Mouse (Mus musculus) stomach, embryonic 15.5 days (tissue): ENCODE data around the gene Foxo4. TPM values are rescaled to one million over a fixed set of nuclear protein-coding genes. Genes with fewer than 3 reads are reported as not detected.

Experiments
- ATAC-seq: fragments of 200-750 bp; cut with Nextera tagmentation; 2 replicates; pipeline ENCODE4 v1.8.0; 2017; ENCODE audit warnings: low read depth, moderate number of reproducible peaks, moderate TSS enrichment; ENCODE audit not compliant: insufficient read depth, low FRiP score
- H3K27ac ChIP-seq: fragments of 300-500 bp; sonication (generic); 2 replicates; pipeline ENCODE4 v1.5.1; 2015; ENCODE audit warnings: mild to moderate bottlenecking, inconsistent platforms
- H3K27me3 ChIP-seq: fragments of 300-500 bp; sonication (generic); replicated peaks from 2 replicates; pipeline ENCODE4 v1.6.1; 2015; ENCODE audit warnings: inconsistent platforms
- H3K36me3 ChIP-seq: fragments of 300-500 bp; sonication (generic); 2 replicates; pipeline ENCODE4 v1.6.1; 2015; ENCODE audit warnings: inconsistent platforms
- H3K4me1 ChIP-seq: fragments of 300-500 bp; sonication (generic); 2 replicates; pipeline ENCODE4 v1.6.1; 2015; ENCODE audit warnings: inconsistent platforms
- H3K4me2 ChIP-seq: fragments of 300-500 bp; sonication (generic); 2 replicates; pipeline ENCODE4 v1.6.1; 2015; ENCODE audit warnings: mild to moderate bottlenecking, inconsistent platforms
- H3K4me3 ChIP-seq: fragments of 300-500 bp; sonication (generic); replicated peaks from 2 replicates; pipeline ENCODE4 v1.5.1; 2015; ENCODE audit warnings: inconsistent platforms
- H3K9ac ChIP-seq: fragments of 300-500 bp; sonication (generic); 2 replicates; pipeline ENCODE4 v1.6.1; 2015; ENCODE audit warnings: inconsistent platforms
- H3K9me3 ChIP-seq: fragments of 300-500 bp; sonication (generic); 2 replicates; pipeline ENCODE4 v1.6.1; 2016; ENCODE audit warnings: inconsistent platforms
- WGBS: fragments of 180-500 bp; shearing (Covaris S2); methylation state at CpG from one replicate; pipeline ENCODE4 v1.1.7; 2015; 5-methylcytosine and 5-hydroxymethylcytosine counted together
- polyA plus RNA-seq: library from polyadenylated mRNA; unstranded; fragments of >200 nt; fragmentation: Nextera tagmentation; extraction: Ambion mirVana; gene quantifications from 2 replicates; pipeline ENCODE4 v1.2.1, GENCODE M21; 2015

The Foxo4 gene
- 2.1 TPM in 2 replicates for polyA plus RNA-seq

- peak within 1 kb of the TSS; percentile 71 for H3K4me2 ChIP-seq
- H3K36me3 ChIP-seq, result no peaks in the 10 kb centered on the region
- no peaks in the 10 kb centered on the region for H3K4me1 ChIP-seq
- H3K27ac ChIP-seq, result peak within 1 kb of the TSS; percentile 63
- peak within 1 kb of the TSS; percentile 48 for H3K9ac ChIP-seq
- H3K27me3 ChIP-seq, result no peaks in the 10 kb centered on the region
- peak; percentile 94 for ATAC-seq
- peak within 1 kb of the TSS; percentile 54 for H3K4me3 ChIP-seq
- 17% methylated on average over 47 of the region's 47 CpGs for WGBS
- H3K9me3 ChIP-seq, result no peaks in the 10 kb centered on the region
These were observed at the start of gene Foxo4 for GRCm38 (mm10) chrX:101253952-101254729. Foxo4 (plus strand) TSS chrX:101254528.

DNA sequence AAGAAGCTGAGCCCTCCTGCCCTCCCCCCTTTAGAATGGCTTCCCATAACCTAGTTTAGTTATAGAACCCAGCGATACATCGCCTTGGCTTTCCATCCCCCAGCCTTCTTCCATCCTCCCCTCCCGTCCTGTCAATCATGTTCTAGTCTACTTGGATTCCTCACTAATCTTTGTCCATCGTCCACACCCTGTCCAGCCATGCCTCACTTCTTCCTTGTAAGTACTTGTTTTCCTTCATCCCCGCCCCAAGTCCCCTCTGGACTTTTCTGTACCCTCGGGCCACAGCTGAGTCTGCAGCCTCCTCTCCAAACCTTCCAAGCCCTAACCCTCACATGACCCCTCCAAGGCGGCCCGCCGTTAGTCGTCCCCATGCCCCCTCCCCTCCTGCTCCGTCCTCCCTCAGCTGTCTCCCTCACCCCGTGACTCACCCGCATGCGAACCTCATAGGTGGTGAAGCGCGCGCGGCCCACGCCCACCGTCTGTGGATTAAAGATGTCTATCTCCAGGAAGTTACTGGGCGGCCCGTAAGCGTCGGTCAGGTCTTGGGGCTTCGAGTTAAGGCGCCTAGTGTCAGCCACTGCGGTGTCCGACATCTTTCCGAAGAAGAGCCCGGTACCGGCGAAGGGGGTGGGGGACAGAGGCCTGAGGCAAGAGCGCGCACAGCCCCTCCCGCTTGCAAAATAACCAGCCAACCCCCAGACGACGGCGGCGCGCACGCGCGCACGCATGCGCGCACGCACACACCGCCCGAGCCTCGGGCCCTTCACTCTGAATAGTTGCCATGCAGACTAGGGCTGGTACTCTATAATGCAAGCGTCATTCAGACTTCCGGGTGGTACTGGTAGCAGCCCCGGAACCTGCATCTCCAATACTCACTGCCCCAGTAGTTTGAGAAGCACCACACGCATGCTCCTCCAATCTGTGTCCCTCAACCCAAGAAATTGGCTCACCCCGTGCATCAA lies 32.2 kb upstream of the Foxo4 start, which contains the start of gene Snx12:
Snx12 (minus strand) TSS at position 730 of the 962 bp plus-strand sequence.
- no peaks in the 10 kb centered on the region for H3K27me3 ChIP-seq
- ATAC-seq, result peak; percentile 93

DNA sequence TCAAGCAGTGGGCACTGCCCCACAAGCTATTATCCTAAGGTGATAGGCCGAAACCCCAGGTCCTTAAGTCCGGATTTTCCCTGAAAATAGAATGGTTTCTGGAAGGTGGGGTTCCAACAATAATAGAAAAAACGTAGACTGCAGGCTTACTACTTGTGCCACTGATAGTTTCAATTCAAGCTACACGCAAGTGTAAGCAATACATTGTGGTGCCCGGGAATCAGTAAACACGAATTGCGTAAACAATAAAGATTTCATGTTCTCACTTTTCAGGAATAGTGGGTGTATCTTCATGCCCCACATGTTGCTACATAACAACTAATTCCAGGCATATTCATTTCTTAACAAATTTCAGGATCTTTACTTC lies 31.5 kb upstream of the Foxo4 start:
- H3K9ac ChIP-seq, result no peak overlapping the region
- ATAC-seq, result no peak
- H3K4me3 ChIP-seq, result peak overlapping the region; percentile 54

More for the DNA sequence above, 32.2 kb upstream of the Foxo4 start, which contains the start of gene Snx12:
- Histone ChIP-seq H3K4me3 (peak within 1 kb of the TSS; percentile 54), H3K4me1 (no peaks in the 10 kb centered on the region), H3K9me3 (no peaks in the 10 kb centered on the region), H3K9ac (peak within 1 kb of the TSS; percentile 34; the same call in 1 of the 2 replicates), H3K4me2 (peak within 1 kb of the TSS; percentile 51), H3K36me3 (no peaks in the 10 kb centered on the region), H3K27ac (peak within 1 kb of the TSS; percentile 77)
- 21% methylated on average over 55 of the region's 55 CpGs for WGBS

GRCm38 (mm10) chrX:101245011-101245410 lies 9.3 kb upstream of the Foxo4 start:
- no peaks in the 10 kb centered on the region; the same call in 1 of the 2 replicates for H3K27me3 ChIP-seq
- no peak for ATAC-seq
- H3K27ac ChIP-seq, result no peak overlapping the region
- no peaks in the 10 kb centered on the region for H3K4me1 ChIP-seq
- 13% methylated on average over 1 of the region's 1 CpGs for WGBS
- no peaks in the 10 kb centered on the region for H3K9me3 ChIP-seq
- no peaks in the 10 kb centered on the region for H3K36me3 ChIP-seq
- no peak overlapping the region for H3K4me2 ChIP-seq
- no peak overlapping the region for H3K4me3 ChIP-seq
- H3K9ac ChIP-seq, result no peak overlapping the region

More for the DNA sequence above, 31.5 kb upstream of the Foxo4 start:
- Histone ChIP-seq H3K27me3 (no peaks in the 10 kb centered on the region), H3K27ac (peak overlapping the region; percentile 26; the same call in 1 of the 2 replicates), H3K4me2 (peak overlapping the region; percentile 51), H3K9me3 (no peaks in the 10 kb centered on the region), H3K4me1 (no peaks in the 10 kb centered on the region), H3K36me3 (no peaks in the 10 kb centered on the region)
- WGBS, result 30% methylated on average over 7 of the region's 7 CpGs

DNA sequence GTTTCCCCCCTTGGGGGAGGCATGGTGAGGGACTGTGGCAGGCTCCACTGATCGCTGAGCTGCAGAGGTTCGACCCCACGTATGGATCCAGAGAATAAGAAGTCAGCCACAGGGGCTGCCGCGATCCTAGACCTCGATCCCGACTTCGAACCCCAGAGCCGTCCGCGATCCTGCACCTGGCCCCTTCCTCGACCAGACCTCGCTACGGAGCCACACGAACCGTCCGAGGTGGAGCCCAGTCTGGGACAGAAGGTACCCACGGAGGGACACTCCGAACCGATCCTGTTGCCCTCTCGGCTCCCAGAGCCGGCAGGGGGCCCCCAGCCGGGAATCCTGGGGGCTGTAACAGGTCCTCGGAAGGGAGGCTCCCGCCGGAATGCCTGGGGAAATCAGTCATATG lies 412 bp downstream of the Foxo4 start:
- H3K9me3 ChIP-seq, result no peaks in the 10 kb centered on the region
- H3K4me1 ChIP-seq, result no peaks in the 10 kb centered on the region
- ATAC-seq, result peak; percentile 5
- H3K4me3 ChIP-seq, result peak overlapping the region; percentile 54
- peak overlapping the region; percentile 48 for H3K9ac ChIP-seq
- H3K27me3 ChIP-seq, result no peaks in the 10 kb centered on the region
- H3K36me3 ChIP-seq, result no peaks in the 10 kb centered on the region
- WGBS, result 10% methylated on average over 26 of the region's 26 CpGs
- peak overlapping the region; percentile 71 for H3K4me2 ChIP-seq
- H3K27ac ChIP-seq, result peak overlapping the region; percentile 63

GRCm38 (mm10) chrX:101256603-101257002 lies 2.3 kb downstream of the Foxo4 start:
- H3K27me3 ChIP-seq, result no peaks in the 10 kb centered on the region
- no peaks in the 10 kb centered on the region for H3K9me3 ChIP-seq
- no peak for ATAC-seq
- H3K4me2 ChIP-seq, result peak overlapping the region; percentile 71
- no peak overlapping the region for H3K9ac ChIP-seq
- 79% methylated on average over 13 of the region's 13 CpGs for WGBS
- no peaks in the 10 kb centered on the region for H3K36me3 ChIP-seq
- H3K27ac ChIP-seq, result no peak overlapping the region
- H3K4me3 ChIP-seq, result no peak overlapping the region
- 0 out of 2 replicates have a peak, but pooled peaks cover 3% of the 10 kb centered on the region for H3K4me1 ChIP-seq

- H3K27me3 ChIP-seq, result no peaks in the 10 kb centered on the region
- H3K9ac ChIP-seq, result no peak overlapping the region
- WGBS, result 27% methylated on average over 13 of the region's 13 CpGs
- 0 out of 2 replicates have a peak, but pooled peaks cover 3% of the 10 kb centered on the region for H3K4me1 ChIP-seq
- H3K36me3 ChIP-seq, result no peaks in the 10 kb centered on the region
- no peaks in the 10 kb centered on the region for H3K9me3 ChIP-seq
- no peak overlapping the region for H3K4me3 ChIP-seq
- H3K4me2 ChIP-seq, result no peak overlapping the region
- H3K27ac ChIP-seq, result peak overlapping the region; percentile 63
- peak; percentile 70 for ATAC-seq
These were observed 6.4 kb downstream of the Foxo4 start for GRCm38 (mm10) chrX:101260441-101261325.

- no peaks in the 10 kb centered on the region for H3K27me3 ChIP-seq
- H3K27ac ChIP-seq, result no peak within 1 kb of the TSS
- ATAC-seq, result no peak
- 69% methylated on average over 1 of the region's 1 CpGs for WGBS
- no peak within 1 kb of the TSS for H3K4me3 ChIP-seq
- no peak within 1 kb of the TSS for H3K4me2 ChIP-seq
- H3K4me1 ChIP-seq, result 0 out of 2 replicates have a peak, but pooled peaks cover 3% of the 10 kb centered on the region
- no peaks in the 10 kb centered on the region for H3K9me3 ChIP-seq
- no peak within 1 kb of the TSS for H3K9ac ChIP-seq
- no peaks in the 10 kb centered on the region for H3K36me3 ChIP-seq
These were observed 9.6 kb downstream of the Foxo4 start, which contains the start of gene Gm614 for GRCm38 (mm10) chrX:101263892-101264291. Gm614 (minus strand) TSS chrX:101263992.

DNA sequence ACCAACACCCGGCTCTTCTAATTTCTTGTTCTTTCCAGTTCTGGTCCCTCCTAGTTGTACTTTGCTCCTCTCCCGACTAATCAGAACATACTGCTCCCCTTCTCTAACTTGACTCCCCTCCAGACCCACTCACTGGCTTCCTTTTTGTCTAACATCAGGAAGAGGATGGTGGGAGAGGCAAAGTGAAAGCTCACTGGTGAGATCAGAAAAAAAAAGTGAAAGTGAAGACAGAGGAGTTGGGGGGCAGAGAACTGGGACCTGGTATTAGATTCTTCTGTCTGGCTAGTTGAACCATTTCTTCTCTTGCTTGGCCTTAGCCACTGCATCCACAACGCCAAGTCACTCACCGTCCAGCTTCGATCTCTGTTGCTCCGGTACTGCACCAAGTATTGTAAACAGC lies 12.3 kb downstream of the Foxo4 start:
- Histone ChIP-seq H3K36me3 (no peaks in the 10 kb centered on the region), H3K4me1 (no peaks in the 10 kb centered on the region), H3K27me3 (no peaks in the 10 kb centered on the region), H3K4me2 (no peak overlapping the region), H3K9ac (no peak overlapping the region), H3K9me3 (no peaks in the 10 kb centered on the region), H3K4me3 (no peak overlapping the region), H3K27ac (no peak overlapping the region)
- 88% methylated on average over 6 of the region's 6 CpGs for WGBS
- no peak for ATAC-seq

GRCm38 (mm10) chrX:101268025-101268754 lies 13.9 kb downstream of the Foxo4 start, which contains the start of gene Il2rg:
Il2rg (minus strand) TSS chrX:101268255.
- H3K9ac ChIP-seq, result no peak within 1 kb of the TSS
- no peaks in the 10 kb centered on the region for H3K36me3 ChIP-seq
- no peak within 1 kb of the TSS for H3K4me2 ChIP-seq
- no peaks in the 10 kb centered on the region for H3K9me3 ChIP-seq
- H3K27me3 ChIP-seq, result no peaks in the 10 kb centered on the region
- 48% methylated on average over 5 of the region's 5 CpGs for WGBS
- ATAC-seq, result no peak
- H3K4me3 ChIP-seq, result no peak within 1 kb of the TSS
- H3K27ac ChIP-seq, result no peak within 1 kb of the TSS
- H3K4me1 ChIP-seq, result no peaks in the 10 kb centered on the region
